Mouse (Mus musculus): ENCODE measurements around the gene Hoxb6. TPM values are rescaled to one million over a fixed set of nuclear protein-coding genes. Genes with fewer than 3 reads are reported as not detected.

Gene Hoxb6
- total RNA-seq, 1 experiment from 2014 or later, result not detected

- no peak for ATAC-seq (replicated peaks; ENCODE audit: insufficient number of reproducible peaks, low FRiP score, low TSS enrichment, poor library complexity, severe bottlenecking)
Observed at GRCm38 (mm10) chr11:96296997-96297396, 4.7 kb downstream of the Hoxb6 start.

GRCm38 (mm10) chr11:96297428-96297827 lies 5.2 kb downstream of the Hoxb6 start:
- no peak for ATAC-seq (replicated peaks; ENCODE audit: insufficient number of reproducible peaks, low FRiP score, low TSS enrichment, poor library complexity, severe bottlenecking)

- no peak for ATAC-seq (replicated peaks; ENCODE audit: insufficient number of reproducible peaks, low FRiP score, low TSS enrichment, poor library complexity, severe bottlenecking)
Observed at GRCm38 (mm10) chr11:96297968-96298635, 5.8 kb downstream of the Hoxb6 start.

GRCm38 (mm10) chr11:96298895-96299667 lies 6.8 kb downstream of the Hoxb6 start:
- ATAC-seq (replicated peaks; ENCODE audit: insufficient number of reproducible peaks, low FRiP score, low TSS enrichment, poor library complexity, severe bottlenecking), result no peak

GRCm38 (mm10) chr11:96299781-96300180 lies 7.5 kb downstream of the Hoxb6 start:
- no peak for ATAC-seq (replicated peaks; ENCODE audit: insufficient number of reproducible peaks, low FRiP score, low TSS enrichment, poor library complexity, severe bottlenecking)

- ATAC-seq (replicated peaks; ENCODE audit: insufficient number of reproducible peaks, low FRiP score, low TSS enrichment, poor library complexity, severe bottlenecking), result no peak
Observed at GRCm38 (mm10) chr11:96300354-96301063, 8.2 kb downstream of the Hoxb6 start.

- ATAC-seq (replicated peaks; ENCODE audit: insufficient number of reproducible peaks, low FRiP score, low TSS enrichment, poor library complexity, severe bottlenecking), result no peak
Observed at GRCm38 (mm10) chr11:96301064-96301431, 8.8 kb downstream of the Hoxb6 start.

GRCm38 (mm10) chr11:96301837-96302236 lies 9.6 kb downstream of the Hoxb6 start:
- no peak for ATAC-seq (replicated peaks; ENCODE audit: insufficient number of reproducible peaks, low FRiP score, low TSS enrichment, poor library complexity, severe bottlenecking)

GRCm38 (mm10) chr11:96302381-96303150 lies 10.3 kb downstream of the Hoxb6 start:
- ATAC-seq (replicated peaks; ENCODE audit: insufficient number of reproducible peaks, low FRiP score, low TSS enrichment, poor library complexity, severe bottlenecking), result no peak

- peak; percentile 59; the same call in 1 of the 2 replicates for ATAC-seq (replicated peaks; ENCODE audit: insufficient number of reproducible peaks, low FRiP score, low TSS enrichment, poor library complexity, severe bottlenecking)
Observed at GRCm38 (mm10) chr11:96303151-96304099, 11.1 kb downstream of the Hoxb6 start, which contains the start of gene Hoxb5. Gene Hoxb5 (plus strand): TSS chr11:96303336.

GRCm38 (mm10) chr11:96304381-96305195 lies 12.3 kb downstream of the Hoxb6 start:
- ATAC-seq (replicated peaks; ENCODE audit: insufficient number of reproducible peaks, low FRiP score, low TSS enrichment, poor library complexity, severe bottlenecking), result no peak

GRCm38 (mm10) chr11:96305505-96306182 lies 13.4 kb downstream of the Hoxb6 start:
- ATAC-seq (replicated peaks; ENCODE audit: insufficient number of reproducible peaks, low FRiP score, low TSS enrichment, poor library complexity, severe bottlenecking), result no peak

GRCm38 (mm10) chr11:96306183-96306907 lies 14.1 kb downstream of the Hoxb6 start:
- ATAC-seq (replicated peaks; ENCODE audit: insufficient number of reproducible peaks, low FRiP score, low TSS enrichment, poor library complexity, severe bottlenecking), result no peak

- no peak for ATAC-seq (replicated peaks; ENCODE audit: insufficient number of reproducible peaks, low FRiP score, low TSS enrichment, poor library complexity, severe bottlenecking)
Observed at GRCm38 (mm10) chr11:96306908-96307269, 14.6 kb downstream of the Hoxb6 start.

- no peak for ATAC-seq (replicated peaks; ENCODE audit: insufficient number of reproducible peaks, low FRiP score, low TSS enrichment, poor library complexity, severe bottlenecking)
Observed at GRCm38 (mm10) chr11:96308763-96309162, 16.5 kb downstream of the Hoxb6 start.

GRCm38 (mm10) chr11:96309288-96309687 lies 17.0 kb downstream of the Hoxb6 start:
- ATAC-seq (replicated peaks; ENCODE audit: insufficient number of reproducible peaks, low FRiP score, low TSS enrichment, poor library complexity, severe bottlenecking), result no peak

Measured in monocyte, adult 5-6 weeks (primary cell).